Mouse (Mus musculus) bone marrow macrophage, adult 2 months (primary cell): ENCODE data around the gene Agbl4. TPM values are rescaled to one million over a fixed set of nuclear protein-coding genes. Genes with fewer than 3 reads are reported as not detected.

Source experiments
- H3K27ac ChIP-seq: 2 replicates; pipeline ENCODE4 v1.5.1; 2012; ENCODE audit warnings: low read depth, low read length; ENCODE audit not compliant: insufficient read depth
- H3K4me1 ChIP-seq: 2 replicates; pipeline ENCODE4 v1.6.1; 2012; ENCODE audit warnings: low read length; ENCODE audit not compliant: control insufficient read depth, insufficient read depth
- H3K4me3 ChIP-seq: 2 replicates; pipeline ENCODE4 v1.5.1; 2012; ENCODE audit warnings: mild to moderate bottlenecking, low read length, moderate library complexity; ENCODE audit not compliant: insufficient read depth
- CTCF ChIP-seq: IDR thresholded peaks from 2 replicates; pipeline ENCODE4 v1.5.1; 2012; ENCODE audit warnings: low read depth, mild to moderate bottlenecking, low read length, moderate library complexity
- POLR2A ChIP-seq: IDR thresholded peaks from 2 replicates; pipeline ENCODE4 v1.6.1; 2012; ENCODE audit warnings: mild to moderate bottlenecking, low read depth, low read length, borderline replicate concordance
- polyA plus RNA-seq: library from polyadenylated mRNA; stranded (reverse); fragments of >200 nt; gene quantifications from 2 replicates; pipeline ENCODE4 v1.2.4, GENCODE M21; 2012; ENCODE audit not compliant: missing spikeins, insufficient read depth, insufficient read length

Agbl4 gene
- polyA plus RNA-seq, 1 experiment: not detected

GRCm38 (mm10) chr4:111307633-111308032 is 910.2 kb downstream of the Agbl4 start:
- H3K27ac ChIP-seq: no peak overlapping the region
- no peak for TF ChIP-seq CTCF
- H3K4me3 ChIP-seq: no peak overlapping the region

GRCm38 (mm10) chr4:111308572-111309288 is 911.3 kb downstream of the Agbl4 start:
- no peak overlapping the region for H3K4me3 ChIP-seq
- H3K4me1 ChIP-seq: no peaks in the 10 kb centered on the region
- no peak overlapping the region for H3K27ac ChIP-seq
- TF ChIP-seq CTCF (no peak), POLR2A (no peak)

More at GRCm38 (mm10) chr4:111307633-111308032, 910.2 kb downstream of the Agbl4 start:
- no peaks in the 10 kb centered on the region for H3K4me1 ChIP-seq

- Histone ChIP-seq H3K4me1 (no peaks in the 10 kb centered on the region), H3K27ac (no peak overlapping the region), H3K4me3 (no peak overlapping the region)
- TF ChIP-seq CTCF (no peak), POLR2A (no peak)
Observed at GRCm38 (mm10) chr4:111327094-111327493, 929.6 kb downstream of the Agbl4 start.

- H3K4me3 ChIP-seq: no peak overlapping the region
Observed at GRCm38 (mm10) chr4:111327760-111328373, 930.4 kb downstream of the Agbl4 start.

GRCm38 (mm10) chr4:111329501-111329900 is 932.0 kb downstream of the Agbl4 start:
- no peak for TF ChIP-seq POLR2A
- no peak for TF ChIP-seq CTCF
- no peak overlapping the region for H3K27ac ChIP-seq
- no peak overlapping the region for H3K4me3 ChIP-seq
- no peaks in the 10 kb centered on the region for H3K4me1 ChIP-seq

More at GRCm38 (mm10) chr4:111327760-111328373, 930.4 kb downstream of the Agbl4 start:
- H3K4me1 ChIP-seq: no peaks in the 10 kb centered on the region
- TF ChIP-seq CTCF (no peak), POLR2A (no peak)
- no peak overlapping the region for H3K27ac ChIP-seq

GRCm38 (mm10) chr4:111332864-111333263 is 935.4 kb downstream of the Agbl4 start:
- no peak overlapping the region for H3K4me3 ChIP-seq
- no peak overlapping the region for H3K27ac ChIP-seq
- H3K4me1 ChIP-seq: no peaks in the 10 kb centered on the region
- no peak for TF ChIP-seq POLR2A
- no peak for TF ChIP-seq CTCF

GRCm38 (mm10) chr4:111349965-111350364 is 952.5 kb downstream of the Agbl4 start:
- no peak overlapping the region for H3K4me3 ChIP-seq
- TF ChIP-seq CTCF: no peak
- TF ChIP-seq POLR2A: no peak
- no peak overlapping the region for H3K27ac ChIP-seq
- H3K4me1 ChIP-seq: peaks cover 2% of the 10 kb centered on the region

GRCm38 (mm10) chr4:111350615-111351525 is 953.4 kb downstream of the Agbl4 start:
- TF ChIP-seq CTCF (no peak), POLR2A (no peak)
- Histone ChIP-seq H3K4me3 (no peak overlapping the region), H3K4me1 (peaks cover 2% of the 10 kb centered on the region), H3K27ac (no peak overlapping the region)

- H3K27ac ChIP-seq: no peak overlapping the region
- no peaks in the 10 kb centered on the region for H3K4me1 ChIP-seq
- TF ChIP-seq CTCF (no peak), POLR2A (no peak)
- H3K4me3 ChIP-seq: no peak overlapping the region
Observed at GRCm38 (mm10) chr4:111356584-111357115, 959.2 kb downstream of the Agbl4 start.
